Mouse (Mus musculus): Measurements from ENCODE around the gene Gm49388.

DNA sequence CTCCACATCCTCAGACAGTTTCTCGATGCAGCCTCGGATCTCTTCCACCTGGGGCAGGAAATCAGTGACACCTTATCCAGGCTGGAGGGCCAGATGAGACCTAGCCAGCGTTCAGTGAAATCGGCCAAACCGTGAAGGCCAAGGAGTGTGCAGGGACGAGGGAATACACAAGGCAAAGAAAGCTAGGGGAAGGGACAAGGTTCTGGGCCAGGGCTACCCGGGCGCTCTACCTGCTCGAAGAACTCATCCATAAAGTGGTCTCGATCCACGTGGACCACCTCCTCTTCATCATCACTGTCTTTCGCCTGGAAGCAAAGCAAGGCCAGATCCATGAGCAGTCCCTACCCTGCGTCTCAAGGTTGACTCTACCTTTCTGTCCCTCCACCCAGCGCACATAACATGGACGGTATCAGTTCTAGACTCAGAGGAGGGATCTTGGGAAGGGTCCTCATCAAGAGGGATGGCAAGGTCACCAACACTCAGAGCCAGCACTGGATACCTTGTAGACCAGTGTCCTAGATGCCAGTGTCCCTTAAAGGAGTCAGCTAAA, 29.8 kb downstream of the Gm49388 start:
- TF ChIP-seq CTCF (IDR thresholded peaks at IDR 0.05; ENCODE audit: low read depth) (no peak), EP300 (IDR thresholded peaks at IDR 0.05; ENCODE audit: low read depth) (no peak)

All from liver, postnatal 0 days (tissue).